Mouse (Mus musculus) cerebellum, postnatal 14 days (tissue): ENCODE measurements around the gene Map9.
A peak's percentile ranks its signal among the peaks of the same experiment; 100 is the strongest.
"Not testable (repeated sequence)": the region's sequence is repeated elsewhere in the genome, so short reads cannot be mapped to it uniquely, and the experiment has no call there.

Experiments used
- DNase-seq, 2 experiments: peaks; one replicate each; pipeline ENCODE4 v3.0.0; 2021; ENCODE audit warnings: mixed read lengths in 2 of 2

Gene Map9

DNA sequence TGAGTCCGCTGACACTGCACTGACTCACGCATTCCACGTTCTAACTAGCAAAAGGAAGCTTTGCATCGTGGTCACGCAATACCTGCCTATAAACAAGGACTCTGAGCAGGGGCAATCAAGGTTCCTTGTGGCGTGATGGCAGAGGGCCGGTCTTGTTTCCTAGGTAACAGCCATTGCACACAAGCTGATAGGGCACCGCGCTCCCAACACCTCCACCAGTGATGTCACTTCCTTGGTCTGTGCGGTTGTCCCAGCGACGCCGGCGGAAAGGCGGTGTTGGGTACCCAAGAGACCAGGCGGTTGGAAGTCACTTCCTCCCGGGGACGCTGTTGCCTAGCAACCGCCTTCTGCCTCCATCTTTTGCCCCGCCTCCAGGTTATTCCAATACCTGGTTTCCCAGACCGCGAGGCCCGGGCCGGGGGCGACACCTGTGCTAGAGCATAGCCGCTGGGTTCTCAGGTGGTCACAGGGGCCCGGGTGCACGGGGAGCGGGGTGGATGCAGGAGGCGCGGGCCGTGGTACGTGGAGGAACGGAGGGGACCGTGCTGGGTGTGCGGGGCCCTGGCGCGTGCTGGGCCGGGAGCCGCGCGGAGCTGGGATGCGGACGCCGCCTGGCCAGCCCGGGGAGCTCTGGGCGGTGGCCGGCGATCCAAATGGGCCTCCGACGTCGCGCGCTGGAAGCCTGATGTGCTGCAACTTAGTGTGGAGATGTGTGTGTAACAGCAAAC, at the start of gene Map9:
Gene Map9, plus strand, starts transcription at position 248 of the 728 bp plus-strand sequence.
- DNase-seq = peak; percentile 97 to 98

DNA sequence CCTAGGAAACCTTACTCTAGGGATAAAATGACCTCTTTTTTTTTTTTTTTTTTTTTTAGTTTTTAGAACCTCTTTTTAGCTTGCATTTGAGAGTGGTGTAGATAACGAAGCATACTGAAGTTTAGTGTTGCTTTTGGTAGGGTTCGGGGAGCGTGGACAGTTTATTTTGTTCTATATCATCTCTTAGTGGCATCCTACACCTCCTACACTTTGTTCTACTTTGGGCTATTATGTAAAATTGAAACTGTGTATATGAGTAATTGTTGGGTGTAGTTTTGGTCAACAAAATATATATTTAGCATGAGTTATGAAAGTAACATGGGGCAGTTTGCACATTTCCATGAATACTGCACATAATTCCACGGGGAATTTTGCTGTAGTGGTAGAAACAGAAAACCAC, 42.1 kb upstream of the Map9 start:
- DNase-seq = no peak

DNA sequence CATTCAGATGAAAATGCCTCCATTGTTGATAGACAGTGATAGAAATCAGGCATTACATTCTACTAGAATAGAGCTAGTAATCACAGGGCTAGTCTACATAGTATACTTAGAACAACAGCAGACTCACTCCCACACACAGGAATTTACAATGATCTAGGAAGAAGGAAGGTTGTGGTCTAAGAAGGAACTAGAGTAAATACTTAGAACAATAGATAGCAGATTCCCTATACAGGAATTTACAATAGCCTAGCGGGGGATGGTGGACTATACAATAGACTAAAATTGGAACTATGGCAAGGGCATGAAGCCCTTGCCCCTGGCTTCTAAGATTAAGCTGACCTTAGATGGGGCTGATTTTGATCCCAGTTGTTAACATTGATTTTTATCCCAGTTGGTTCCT, 31.1 kb upstream of the Map9 start:
- DNase-seq = not testable (repeated sequence)

DNA sequence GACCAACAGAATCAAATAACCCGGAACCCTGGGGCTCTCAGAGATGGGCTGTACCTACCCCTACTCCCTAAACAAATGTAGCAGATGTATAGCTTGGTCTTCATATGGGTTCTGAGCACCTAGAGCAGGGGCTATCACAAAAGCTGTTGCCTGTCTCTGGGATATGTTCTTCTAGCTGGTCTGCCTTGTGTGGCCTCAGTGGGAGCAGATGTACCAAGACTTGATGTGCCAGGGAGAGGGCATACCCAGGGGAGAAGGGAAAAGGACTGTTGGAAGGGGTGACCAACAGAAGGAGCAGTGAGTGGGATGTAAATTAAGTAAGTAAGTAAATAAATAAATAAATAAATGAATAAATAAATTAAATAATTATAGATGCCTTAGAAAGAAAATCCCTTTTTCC, 25.8 kb upstream of the Map9 start:
- DNase-seq = no peak

DNA sequence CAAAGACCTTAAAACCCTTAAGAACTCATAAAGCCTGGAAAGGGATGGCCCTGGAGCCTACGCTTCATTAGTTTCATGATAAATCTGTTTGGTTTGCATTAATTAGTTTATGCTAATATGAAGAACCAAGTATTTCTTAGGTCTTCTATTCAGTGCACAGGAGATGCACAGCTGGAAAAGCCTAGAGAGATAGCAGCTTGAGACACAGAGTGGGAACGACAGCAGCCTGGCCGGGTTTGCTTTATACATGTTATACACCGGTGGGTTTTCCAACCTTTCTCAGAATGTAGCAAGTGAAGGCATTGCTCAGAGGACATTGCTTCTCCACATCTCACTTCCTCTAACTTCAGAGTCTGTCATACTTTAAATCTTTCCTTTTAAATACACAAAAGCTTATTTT, 25.3 kb upstream of the Map9 start:
- DNase-seq = no peak

DNA sequence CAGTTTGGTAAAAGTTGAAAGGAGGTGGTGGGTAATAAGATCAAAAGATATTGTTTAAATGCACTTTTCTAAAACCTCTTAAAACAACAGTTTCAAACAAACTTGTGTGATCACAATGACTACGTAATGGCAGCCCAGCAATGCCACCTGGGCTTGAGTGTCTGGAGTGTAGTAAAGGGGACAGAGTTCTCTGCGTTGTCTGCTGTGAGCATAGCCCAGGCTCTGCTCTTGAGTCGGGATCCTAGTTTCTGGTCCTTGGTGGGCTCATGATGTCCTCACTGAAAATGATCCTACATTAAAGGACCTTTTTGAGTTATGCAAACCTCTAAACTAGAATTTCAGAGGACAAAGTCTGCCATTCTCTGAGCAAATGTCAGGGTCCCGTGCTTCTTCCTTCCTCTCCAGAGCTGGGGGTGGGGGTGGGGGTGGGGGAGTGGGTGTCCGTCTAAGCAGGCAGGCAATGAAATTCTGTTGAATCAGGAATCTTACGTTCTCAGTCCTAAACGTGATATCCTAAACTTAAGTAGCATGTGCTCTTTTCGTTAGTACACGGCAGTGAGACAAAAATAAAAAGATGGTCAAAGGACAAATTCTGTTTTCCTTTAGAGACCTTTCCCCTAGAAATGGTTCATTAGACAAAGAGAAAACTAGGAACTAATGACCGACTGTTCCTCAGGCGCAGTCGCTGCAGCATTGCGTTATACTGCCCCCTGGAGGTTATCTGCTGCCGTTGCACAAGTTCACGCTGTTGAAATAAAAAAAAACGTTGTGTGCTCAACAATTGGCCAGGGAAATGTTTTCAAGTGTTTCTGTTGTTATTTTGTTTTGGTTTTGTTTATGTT, 24.5 kb upstream of the Map9 start:
- peak; percentile 79 to 81 for DNase-seq

DNA sequence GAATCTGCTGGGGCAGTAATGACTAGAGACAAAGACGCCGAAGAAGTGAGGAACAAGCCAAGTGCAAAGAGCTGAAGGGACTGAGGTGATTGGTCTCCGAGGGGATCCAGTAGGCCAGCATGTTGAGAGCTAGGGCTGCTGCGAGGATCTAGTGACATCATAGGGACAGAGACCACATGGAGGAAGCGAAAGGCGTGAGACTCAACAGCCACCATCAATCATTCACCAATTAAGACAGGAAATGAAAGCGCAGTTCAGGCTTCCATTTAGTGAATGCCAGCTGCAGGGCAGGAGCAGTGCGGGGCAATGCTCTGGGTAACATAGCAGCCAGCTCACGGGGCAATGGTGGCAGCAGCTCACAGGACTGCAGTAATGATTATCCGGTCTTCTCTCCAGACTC, 17.7 kb upstream of the Map9 start:
- DNase-seq = no peak

DNA sequence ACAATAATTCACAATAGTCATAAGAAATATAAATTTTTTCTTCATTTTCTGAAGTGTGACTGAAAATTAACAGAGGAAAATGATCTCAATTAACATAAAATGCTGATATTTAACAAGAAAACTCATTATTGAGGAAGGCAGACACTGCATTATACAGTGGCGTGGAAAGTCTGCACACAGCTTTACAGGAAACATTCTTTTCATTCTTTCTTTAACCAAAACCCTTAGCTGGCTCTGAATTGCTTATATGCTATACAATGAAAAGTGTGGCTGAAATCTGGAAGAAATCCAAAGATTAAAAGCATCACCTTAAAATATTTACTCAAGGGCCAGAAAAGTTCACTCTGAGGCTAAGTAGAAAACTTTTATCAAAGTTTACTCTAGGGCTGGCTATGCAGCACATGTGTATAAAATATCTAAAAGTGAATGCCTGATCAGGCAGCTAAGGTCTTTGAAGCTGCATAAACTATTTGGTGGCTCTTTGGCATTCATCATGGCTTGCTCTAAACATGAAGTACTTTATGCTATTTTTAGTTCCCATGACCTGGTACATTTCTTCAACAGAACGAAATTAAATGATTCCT, 9.5 kb upstream of the Map9 start:
- no peak for DNase-seq

DNA sequence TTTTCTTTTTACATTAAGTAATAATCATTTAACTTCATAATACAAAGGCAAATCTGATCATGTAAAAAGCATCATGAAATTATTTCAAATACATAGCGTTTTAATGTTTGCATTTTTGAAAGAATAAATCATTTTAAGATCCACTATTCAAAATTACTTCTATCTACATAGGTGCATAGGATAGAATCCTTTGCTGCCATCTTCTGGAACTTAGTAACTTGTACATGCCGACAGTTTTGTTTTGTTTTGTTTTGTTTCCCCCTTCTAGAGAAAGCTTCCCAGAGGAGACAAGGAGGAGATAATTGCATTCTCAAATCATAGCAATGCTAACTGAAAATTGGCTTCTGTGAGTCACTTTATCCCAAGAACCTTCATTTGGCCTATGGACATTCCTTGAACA, 7.5 kb upstream of the Map9 start:
- no peak for DNase-seq

DNA sequence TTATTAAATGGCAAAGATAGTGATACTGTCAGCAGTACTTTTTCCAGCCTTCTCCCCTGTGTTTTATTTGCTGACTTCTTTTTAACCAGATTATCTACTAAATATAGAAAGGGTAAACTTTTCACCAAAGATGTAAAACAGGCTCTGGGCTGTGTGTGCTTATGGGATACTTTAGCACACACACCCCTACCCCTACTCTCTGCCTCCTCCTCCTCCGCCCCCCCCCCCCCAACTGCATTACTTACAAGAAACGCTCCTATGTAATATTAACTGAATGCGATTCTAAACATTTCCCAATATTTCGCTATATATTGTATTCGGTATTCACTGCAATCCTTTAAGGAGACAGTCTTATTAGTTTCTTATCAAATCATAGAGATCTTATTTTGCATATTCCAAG, 504 bp upstream of the Map9 start:
- DNase-seq = no peak

DNA sequence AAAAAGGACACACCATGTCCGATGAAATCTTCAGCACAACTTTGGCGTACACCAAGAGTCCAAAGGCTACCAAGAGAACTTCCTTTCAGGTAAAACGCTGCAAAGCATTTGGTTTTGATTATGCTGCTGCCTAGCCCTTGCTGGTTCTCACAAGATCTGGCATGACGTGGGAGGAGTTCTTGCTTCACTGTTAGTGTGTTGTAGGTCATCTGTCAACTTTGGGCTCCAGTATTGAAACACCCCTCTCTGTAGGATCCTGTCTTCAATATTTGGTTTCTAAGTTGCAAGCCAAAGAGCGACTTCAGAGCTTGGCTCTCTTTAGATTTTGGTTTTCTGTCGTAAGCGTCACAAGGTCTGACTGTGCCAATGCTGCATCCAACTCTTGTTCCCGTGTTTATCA, 1.2 kb downstream of the Map9 start:
- DNase-seq = no peak

DNA sequence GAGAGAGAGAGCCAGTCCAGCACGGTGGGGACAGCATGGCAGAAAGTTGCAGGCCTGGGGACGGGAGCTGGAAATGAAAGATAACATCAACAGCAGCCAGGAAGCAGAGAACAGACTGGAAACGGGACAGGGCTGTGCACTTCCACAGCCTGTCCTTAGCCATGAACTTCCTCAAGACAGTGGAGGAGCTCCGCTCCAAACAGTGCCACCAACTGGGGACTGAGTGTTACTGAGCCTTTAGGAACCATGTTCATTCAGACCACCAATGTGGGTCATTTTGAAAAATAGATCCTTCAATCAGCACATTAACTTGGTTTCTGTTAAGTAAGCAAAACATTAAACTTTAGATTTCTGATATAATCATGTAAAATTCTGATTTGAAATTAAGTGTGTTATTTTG, 4.6 kb downstream of the Map9 start:
- DNase-seq = peak; percentile 33 to 65

DNA sequence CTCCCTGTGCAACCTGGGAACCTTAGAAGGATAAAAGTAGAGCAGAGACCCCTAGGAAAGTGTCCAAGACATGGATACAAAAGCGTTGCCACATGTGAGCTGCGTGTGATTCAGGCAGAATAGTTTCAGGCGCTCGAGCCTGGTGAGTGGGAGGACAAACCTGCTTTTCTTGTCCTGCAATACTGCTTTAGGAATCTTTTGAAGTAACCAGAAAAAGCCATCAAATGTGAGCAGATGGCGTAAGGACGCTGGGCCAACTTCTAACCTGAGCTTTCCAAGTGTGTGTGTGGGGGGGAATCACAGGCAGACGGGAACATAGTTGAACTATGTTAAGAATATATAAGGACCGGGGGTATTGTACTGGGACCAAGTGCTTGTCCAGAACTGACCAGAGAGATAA, 6.7 kb downstream of the Map9 start:
- DNase-seq = no peak

DNA sequence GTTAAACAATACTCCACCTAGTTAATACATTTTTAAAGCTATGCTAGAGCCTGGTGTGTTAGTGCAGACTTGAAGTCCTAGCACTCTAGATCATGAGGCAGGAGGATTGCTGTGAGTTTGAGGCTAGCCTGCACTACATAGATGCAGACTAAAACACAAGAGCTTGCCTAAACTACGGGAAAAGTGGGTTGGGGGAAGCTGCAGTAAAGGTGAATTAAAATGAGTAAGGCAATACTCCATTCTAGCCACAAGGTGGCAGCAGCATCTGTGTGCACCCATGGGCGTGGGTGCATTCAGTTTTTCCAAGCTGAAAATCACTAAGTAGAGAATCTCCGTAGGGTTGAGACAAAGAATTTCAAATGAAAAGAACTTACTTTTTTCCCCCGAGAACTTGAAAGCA, 7.1 kb downstream of the Map9 start:
- DNase-seq = peak; percentile 55 to 56

DNA sequence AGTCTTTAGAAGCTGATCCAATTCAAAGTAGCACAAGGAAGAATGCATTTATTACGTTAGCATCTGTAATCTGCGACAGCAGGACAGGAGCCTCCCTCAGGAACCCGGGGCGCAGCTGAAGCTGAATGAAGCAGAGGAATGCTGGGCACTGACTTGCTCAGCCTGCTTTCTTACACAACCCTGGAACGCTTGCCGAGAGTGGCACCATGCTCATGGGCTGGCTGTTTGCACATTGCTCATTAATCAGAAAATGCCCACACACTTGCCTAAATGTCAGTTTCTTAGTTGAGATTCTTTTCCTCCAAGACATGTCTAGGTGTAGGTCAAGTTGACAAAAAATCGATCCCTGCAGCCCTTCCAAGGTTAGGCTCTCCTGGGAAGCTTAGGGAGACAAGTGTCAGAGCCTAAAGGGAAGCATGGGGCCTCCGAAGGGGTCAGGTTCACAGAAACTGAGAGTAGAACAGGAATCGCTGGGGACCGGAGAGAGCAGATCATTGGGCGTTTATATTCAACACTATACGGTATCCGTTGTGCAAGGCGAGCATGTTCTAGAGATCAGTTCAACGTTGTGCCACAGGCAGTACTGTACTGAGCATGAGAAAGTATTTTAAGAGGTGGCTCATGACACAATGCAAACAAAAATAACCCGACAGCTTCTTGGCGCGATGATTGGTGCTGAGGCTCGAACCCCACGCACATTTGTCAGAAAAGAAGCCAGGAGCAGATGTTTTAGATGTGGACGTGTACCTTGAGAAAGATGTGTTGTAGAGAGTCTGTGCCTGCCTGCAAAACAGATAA, 11.4 kb downstream of the Map9 start:
- no peak for DNase-seq

DNA sequence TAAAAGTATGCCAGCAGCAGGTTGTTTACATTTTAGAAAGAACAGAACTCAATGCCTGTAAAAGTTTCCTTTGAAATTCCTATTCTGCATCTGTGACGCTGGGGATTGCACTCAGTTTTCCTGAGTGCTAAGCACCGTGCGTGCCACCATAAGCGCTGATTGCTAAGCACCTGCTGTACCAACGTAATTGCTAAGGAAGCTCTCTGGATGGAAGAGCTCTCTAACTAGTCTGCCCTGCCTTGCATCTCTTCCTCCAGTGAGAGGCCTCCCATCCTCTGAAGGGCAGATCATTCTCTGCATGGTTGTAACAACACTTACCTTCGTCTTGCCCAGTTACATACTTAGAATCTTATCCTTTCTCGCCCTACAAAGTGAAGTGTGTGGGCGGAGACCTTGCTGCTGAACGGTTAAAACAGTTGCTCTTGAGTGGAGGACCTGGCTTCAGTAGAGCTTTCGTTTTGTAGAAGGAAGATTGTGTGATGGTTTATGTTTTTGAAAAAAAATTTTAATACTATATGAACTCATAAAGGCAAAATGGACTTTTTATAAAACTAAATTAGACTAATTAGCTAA, 12.7 kb downstream of the Map9 start:
- no peak for DNase-seq

DNA sequence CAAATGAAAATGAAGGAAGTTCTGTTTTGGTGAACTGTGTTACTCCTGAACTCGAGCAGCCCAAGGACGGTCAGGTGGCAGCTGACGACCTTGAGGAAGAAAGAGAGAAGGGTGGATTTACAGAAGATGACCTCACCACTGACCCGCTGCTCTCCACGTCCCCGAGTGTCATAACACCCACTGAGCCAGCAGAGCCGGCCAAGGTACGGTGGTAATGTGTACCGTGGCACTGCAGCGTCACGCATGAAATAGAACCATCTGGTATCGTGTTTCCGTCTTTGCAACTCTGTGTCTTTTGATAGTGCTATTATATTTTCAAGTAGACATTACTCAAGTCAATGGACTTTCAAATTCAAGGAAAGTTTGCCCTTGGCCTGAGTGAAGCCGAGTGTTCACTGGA, 19.1 kb downstream of the Map9 start:
- DNase-seq = no peak

DNA sequence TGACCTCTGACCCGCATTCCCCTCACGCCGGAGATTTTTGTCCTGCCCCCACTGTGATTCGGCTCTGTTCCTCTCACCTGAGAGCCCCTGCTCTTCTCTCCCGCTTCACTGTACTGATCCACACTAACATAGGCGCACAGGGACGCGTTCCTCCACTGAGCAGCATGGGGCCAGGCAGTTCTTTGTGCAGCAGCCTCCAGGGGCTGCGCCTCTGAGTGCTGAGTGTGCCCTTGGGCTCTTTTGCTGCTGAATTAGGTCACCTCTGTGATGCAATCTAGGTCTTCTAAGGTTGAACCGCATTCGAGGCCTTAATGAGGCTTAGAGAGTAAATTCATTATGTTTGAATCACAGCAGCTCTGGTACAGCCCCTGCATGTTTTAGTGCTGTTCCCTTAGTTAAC, 24.5 kb downstream of the Map9 start:
- DNase-seq = no peak

DNA sequence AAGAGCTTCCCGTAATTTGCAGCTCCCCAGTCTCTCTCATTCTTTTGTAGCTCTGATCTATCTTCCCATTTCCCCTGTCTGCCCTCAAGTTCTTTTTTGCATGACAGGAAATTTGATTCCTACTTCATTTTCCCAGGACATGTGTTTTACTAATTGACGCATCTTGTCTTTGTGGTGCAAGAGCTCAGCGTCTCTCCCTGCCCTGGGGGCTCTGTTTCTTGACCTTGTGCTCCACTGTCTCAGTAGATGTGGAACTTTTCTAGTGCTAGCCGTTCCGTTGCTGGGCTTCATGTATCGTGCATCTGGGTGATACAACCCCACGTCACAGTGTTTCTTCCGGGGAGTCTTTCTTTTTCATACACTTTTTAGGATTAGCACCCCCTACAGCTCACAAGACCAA, 27.2 kb downstream of the Map9 start:
- DNase-seq = no peak

DNA sequence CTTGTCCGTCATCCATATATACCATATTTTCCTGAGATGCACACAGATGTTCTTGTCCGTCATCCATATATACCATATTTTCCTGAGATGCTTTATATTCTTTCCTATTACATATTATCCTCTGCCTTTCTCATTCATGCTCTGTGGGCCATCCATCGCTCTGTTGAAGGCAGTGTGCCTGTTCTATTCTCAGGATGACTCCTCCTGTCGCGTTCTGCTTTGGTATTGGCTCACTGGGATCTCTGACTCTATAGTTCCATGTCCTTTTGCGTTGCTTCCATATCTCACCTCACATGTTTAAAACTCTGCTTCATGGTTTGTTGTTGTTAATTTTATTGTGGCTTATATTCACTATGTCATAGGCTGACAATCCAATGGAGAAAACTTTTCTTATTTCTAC, 48.0 kb downstream of the Map9 start:
- DNase-seq = peak; percentile 19 to 60

DNA sequence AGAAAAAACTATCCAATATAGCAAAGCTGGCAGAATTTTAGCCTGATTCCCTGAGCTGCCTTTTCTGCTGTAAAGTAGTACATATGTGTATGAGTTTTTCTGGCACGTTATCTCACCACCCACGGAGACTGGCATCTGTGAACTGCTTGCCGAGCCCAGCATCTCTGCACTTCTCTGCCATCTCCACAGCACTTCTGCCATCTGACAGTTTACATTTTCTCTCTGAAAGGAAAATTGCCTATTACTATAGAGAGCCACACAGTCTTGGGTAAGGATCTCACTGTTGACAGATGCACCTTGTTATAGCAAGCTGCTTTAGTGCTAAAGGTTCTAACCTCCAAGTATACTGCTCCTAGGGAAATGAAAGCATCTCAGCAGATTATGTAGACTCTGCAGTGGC, 48.5 kb downstream of the Map9 start:
- DNase-seq = peak; percentile 98

DNA sequence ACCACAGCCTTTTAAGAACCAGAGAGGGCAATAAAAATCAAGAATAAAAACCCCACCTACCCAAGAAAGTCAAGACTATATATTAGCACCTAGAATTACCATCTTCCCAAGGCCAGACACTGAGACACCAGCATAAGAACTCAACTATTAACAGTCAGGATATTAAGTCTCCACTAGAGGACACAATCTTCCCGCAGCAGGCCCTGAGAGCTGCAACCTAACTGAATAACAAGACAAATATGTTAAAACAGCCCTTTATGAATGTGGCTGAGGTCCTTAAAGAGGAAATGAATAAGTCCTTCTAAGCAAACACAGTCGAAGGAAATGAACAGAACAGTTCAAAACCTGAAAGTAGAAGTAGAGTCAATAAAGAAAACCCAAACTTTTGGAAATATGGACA, 49.6 kb downstream of the Map9 start:
- DNase-seq = peak; percentile 57 to 66

DNA sequence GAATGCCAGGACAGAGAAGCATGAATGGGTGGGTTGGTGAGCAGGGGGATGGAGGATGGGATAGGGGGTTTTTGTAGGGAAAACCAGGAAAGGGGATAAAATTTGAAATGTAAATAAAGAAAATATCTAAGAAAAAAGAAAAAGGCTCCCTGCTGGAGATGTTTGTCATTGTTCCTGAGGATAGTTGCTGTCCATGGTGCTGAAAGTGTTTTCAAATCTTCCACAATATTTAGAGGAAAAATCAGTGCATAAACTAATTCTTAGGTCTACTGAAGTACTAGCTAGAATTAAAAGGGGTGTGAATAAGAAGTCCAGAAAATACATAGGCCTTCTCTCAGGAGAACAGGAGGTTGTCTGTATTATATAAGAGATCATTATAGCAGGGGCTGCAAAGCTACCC, 54.6 kb downstream of the Map9 start:
- no peak for DNase-seq
